Mouse (Mus musculus) heart, embryonic 14.5 days (tissue): ENCODE results near the gene Prkca. TPM values are rescaled to one million over a fixed set of nuclear protein-coding genes. Genes with fewer than 3 reads are reported as not detected.

Source experiments
- ATAC-seq: fragments of 200-750 bp; cut with Nextera tagmentation; 2 replicates; pipeline ENCODE4 v1.8.0; 2017; ENCODE audit warnings: low read depth, moderate TSS enrichment; ENCODE audit not compliant: insufficient number of reproducible peaks, insufficient read depth, low FRiP score
- H3K27ac ChIP-seq, 2 experiments: fragments of 200-500 bp in 1 of 2; fragments of 300-500 bp in 1 of 2; sonication (generic) in 1 of 2; replicated peaks in 1 of 2; 2 replicates each; pipeline ENCODE4 v1.5.1; 2012 to 2014; ENCODE audit warnings: low read depth in 2 of 2, low read length in 2 of 2, control low read depth in 1 of 2, mild to moderate bottlenecking in 1 of 2, mixed read lengths in 1 of 2; ENCODE audit not compliant: control insufficient read depth in 1 of 2, insufficient read depth in 1 of 2
- H3K27me3 ChIP-seq: fragments of 300-500 bp; sonication (generic); 2 replicates; pipeline ENCODE4 v1.6.1; 2014; ENCODE audit warnings: mild to moderate bottlenecking, low read length, control low read depth; ENCODE audit not compliant: control insufficient read depth, insufficient read depth
- H3K36me3 ChIP-seq: fragments of 300-500 bp; sonication (generic); 2 replicates; pipeline ENCODE4 v1.6.1; 2014; ENCODE audit warnings: mild to moderate bottlenecking, control low read depth, low read length, mixed read lengths; ENCODE audit not compliant: control insufficient read depth, insufficient read depth
- H3K4me1 ChIP-seq, 2 experiments: fragments of 200-500 bp in 1 of 2; fragments of 300-500 bp in 1 of 2; sonication (generic) in 1 of 2; 2 replicates each; pipeline ENCODE4 v1.6.1; 2012 to 2014; ENCODE audit warnings: low read length in 2 of 2, control low read depth in 1 of 2, mixed read lengths in 1 of 2; ENCODE audit not compliant: control insufficient read depth in 2 of 2, insufficient read depth in 2 of 2
- H3K4me2 ChIP-seq: fragments of 300-500 bp; sonication (generic); 2 replicates; pipeline ENCODE4 v1.6.1; 2014; ENCODE audit warnings: mild to moderate bottlenecking, low read length
- H3K4me3 ChIP-seq, 2 experiments: fragments of 200-500 bp in 1 of 2; fragments of 300-500 bp in 1 of 2; sonication (generic) in 1 of 2; 2 replicates each; pipeline ENCODE4 v1.5.1; 2012 to 2014; ENCODE audit warnings: low read length in 2 of 2, mild to moderate bottlenecking in 2 of 2, control low read depth in 1 of 2, low read depth in 1 of 2, moderate library complexity in 1 of 2; ENCODE audit not compliant: control insufficient read depth in 1 of 2, insufficient read depth in 1 of 2
- H3K9ac ChIP-seq: fragments of 300-500 bp; sonication (generic); 2 replicates; pipeline ENCODE4 v1.6.1; 2014; ENCODE audit warnings: mild to moderate bottlenecking, low read length
- H3K9me3 ChIP-seq: fragments of 300-500 bp; sonication (generic); 2 replicates; pipeline ENCODE4 v1.6.1; 2016; ENCODE audit warnings: low read length, control low read depth; ENCODE audit not compliant: control insufficient read depth
- WGBS: fragments of 180-500 bp; shearing (Covaris S2); extraction: QIAGEN DNeasy Blood & Tissue Kit; methylation state at CpG from one replicate; pipeline ENCODE4 v1.1.7; 2014; 5-methylcytosine and 5-hydroxymethylcytosine counted together
- polyA plus RNA-seq: library from polyadenylated mRNA; unstranded; fragments of >200 nt; fragmentation: Nextera tagmentation; extraction: Ambion mirVana; gene quantifications from 2 replicates; pipeline ENCODE4 v1.2.1, GENCODE M21; 2014

Prkca gene
- polyA plus RNA-seq, 1 experiment from 2014 or later, result 21.4 TPM

DNA sequence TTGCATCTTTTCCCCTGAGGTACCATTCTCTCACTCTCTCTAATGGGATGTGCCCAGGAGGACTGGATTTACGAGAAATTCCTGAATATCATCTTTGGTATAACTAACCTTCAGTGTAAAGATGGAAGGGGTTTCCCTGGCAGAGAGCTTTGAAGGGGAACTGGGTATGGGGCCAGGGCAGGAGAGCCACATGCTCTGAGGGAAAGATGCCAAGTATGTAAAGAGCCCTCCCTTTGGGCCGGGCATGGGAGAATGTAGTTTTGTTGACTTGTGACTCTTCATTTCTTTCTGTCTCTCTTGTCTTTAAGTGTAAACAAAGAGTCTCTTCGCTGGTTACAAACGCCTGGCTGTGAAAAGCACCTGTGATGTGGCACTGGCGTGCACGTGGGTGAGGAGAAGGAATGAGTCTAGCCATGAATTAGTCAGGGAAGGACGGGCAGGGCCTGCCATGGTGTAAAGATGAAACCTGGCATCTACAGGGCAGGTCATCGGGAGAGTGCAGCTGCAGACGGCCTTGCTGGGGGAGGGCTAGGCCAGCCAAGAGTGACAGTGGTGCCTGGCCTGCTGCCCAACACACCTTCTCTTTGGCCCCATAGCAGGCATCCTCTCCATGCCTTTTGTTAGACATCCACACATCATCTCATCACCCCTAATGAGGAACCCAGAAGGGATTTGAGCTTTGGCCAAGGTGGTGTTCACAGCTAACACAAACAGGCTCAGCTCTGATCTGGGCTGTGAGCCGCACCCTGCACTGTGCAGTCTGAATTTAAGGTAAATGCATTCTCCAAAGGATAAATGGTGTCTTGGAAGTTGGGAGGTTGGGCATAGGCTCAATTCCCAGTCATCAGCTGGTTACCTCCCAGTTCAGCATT is 388.3 kb downstream of the Prkca start:
- Histone ChIP-seq H3K9me3 (peaks cover 7% of the 10 kb centered on the region; the same call in 1 of the 2 replicates), H3K36me3 (peaks cover 46% of the 10 kb centered on the region), H3K27ac (no peak overlapping the region), H3K4me3 (no peak overlapping the region), H3K27me3 (no peaks in the 10 kb centered on the region), H3K4me1 (peaks cover 6 to 9% of the 10 kb centered on the region in 2 experiments; a peak in 3 of 4 replicates), H3K4me2 (no peak overlapping the region), H3K9ac (no peak overlapping the region)
- ATAC-seq, result no peak
- WGBS, result 81% methylated on average over 10 of the region's 10 CpGs

DNA sequence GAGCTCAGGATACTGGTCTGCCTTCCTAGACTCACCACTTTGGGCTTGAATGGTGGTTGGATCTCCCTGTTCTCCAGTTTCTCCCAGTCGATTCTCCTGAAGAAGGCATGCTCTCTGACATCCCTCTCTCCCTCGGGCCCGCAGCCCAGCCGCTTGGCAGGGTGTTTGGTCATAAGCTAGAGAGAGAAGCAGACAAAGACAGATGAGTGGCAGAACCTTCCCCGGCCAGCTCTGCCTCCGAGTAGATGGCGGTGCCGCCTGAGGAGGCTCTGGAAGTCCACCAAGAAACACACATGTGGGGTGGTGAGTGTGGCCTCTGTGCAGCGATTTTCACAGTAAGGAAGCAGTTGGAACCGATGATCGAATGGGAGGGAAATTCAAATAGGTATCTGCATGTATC is 392.3 kb downstream of the Prkca start:
- Histone ChIP-seq H3K27ac (no peak overlapping the region), H3K9me3 (no peaks in the 10 kb centered on the region), H3K36me3 (peaks cover 54% of the 10 kb centered on the region), H3K4me2 (no peak overlapping the region), H3K9ac (no peak overlapping the region), H3K4me1 (peaks cover 6 to 14% of the 10 kb centered on the region in 2 experiments; a peak in 3 of 4 replicates), H3K4me3 (no peak overlapping the region), H3K27me3 (no peaks in the 10 kb centered on the region)
- no peak for ATAC-seq
- 88% methylated on average over 11 of the region's 11 CpGs for WGBS

DNA sequence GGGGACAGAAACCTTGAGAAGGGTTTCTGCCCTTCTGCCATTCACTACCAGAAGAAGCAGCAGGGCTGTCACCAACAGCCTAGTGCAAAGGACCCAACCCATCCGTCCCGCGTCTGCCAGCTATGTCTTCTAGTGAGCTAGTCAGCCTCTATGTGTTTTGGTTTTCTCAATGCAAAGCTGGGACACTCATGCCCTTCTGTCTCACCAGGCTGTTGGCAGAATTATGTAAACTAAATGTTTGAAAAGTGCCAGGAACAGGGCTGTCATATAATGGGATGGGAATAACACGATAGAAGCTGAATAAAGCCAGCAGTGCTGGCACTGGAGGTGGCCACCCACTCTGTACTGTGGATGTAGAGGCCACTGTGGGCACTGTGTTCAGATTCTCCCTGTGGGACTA is 393.1 kb downstream of the Prkca start:
- WGBS, result 96% methylated on average over 4 of the region's 4 CpGs
- Histone ChIP-seq H3K27ac (no peak overlapping the region), H3K9ac (no peak overlapping the region), H3K9me3 (no peaks in the 10 kb centered on the region), H3K4me1 (peaks cover 6 to 14% of the 10 kb centered on the region in 2 experiments; a peak in 3 of 4 replicates), H3K27me3 (no peaks in the 10 kb centered on the region), H3K4me2 (no peak overlapping the region), H3K4me3 (no peak overlapping the region), H3K36me3 (peaks cover 62% of the 10 kb centered on the region)
- ATAC-seq, result no peak

DNA sequence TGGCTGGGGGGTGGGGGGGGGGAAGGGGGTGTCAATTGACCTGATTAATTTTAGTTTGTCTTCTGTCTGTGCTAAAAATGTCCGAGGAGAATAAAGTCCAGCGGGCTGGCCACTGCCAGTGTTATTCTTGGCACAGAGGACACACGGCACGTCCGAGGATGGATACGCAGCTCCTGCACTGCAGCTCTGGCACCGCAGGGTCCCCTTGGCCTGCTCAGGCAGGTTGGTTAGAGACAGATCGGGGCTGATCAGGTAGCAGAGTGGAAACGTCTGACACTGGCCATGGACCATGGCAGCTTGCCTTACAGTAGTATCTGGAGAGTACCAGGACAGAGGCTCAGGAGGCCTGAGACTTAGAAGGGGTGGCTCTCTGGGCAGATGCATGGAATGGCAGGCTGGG is 393.5 kb downstream of the Prkca start:
- H3K27me3 ChIP-seq, result no peaks in the 10 kb centered on the region
- H3K9me3 ChIP-seq, result no peaks in the 10 kb centered on the region
- ATAC-seq, result no peak
- WGBS, result 35% methylated on average over 9 of the region's 9 CpGs
- H3K9ac ChIP-seq, result no peak overlapping the region
- H3K4me3 ChIP-seq, result no peak overlapping the region
- no peak overlapping the region for H3K4me2 ChIP-seq
- peaks cover 66% of the 10 kb centered on the region for H3K36me3 ChIP-seq
- H3K27ac ChIP-seq, result no peak overlapping the region
- H3K4me1 ChIP-seq, result peaks cover 6 to 14% of the 10 kb centered on the region in 2 experiments; a peak in 3 of 4 replicates

DNA sequence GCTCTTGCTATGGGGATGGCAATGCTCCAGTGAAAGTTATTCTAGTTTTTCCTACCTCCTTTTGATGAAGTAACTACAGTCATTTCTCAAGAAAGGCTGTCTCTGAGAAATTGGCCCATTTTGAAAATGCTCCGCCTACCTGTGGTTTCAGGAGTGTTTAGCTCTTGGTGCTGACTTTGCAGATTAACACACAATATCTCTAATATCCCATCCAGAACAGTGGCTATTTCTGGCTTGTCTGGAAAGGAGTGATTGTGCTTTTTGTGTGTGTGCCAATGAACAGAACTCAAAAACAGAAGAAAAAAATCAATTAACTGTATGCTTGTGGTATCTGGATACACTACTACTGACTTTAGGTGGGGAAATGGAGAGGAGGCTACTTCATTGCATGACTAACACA is 395.8 kb downstream of the Prkca start:
- Histone ChIP-seq H3K4me1 (peaks cover 5 to 14% of the 10 kb centered on the region in 2 experiments; a peak in 3 of 4 replicates), H3K9ac (no peak overlapping the region), H3K36me3 (peaks cover 69% of the 10 kb centered on the region), H3K27ac (no peak overlapping the region), H3K4me2 (no peak overlapping the region), H3K27me3 (no peaks in the 10 kb centered on the region), H3K9me3 (peaks cover 8% of the 10 kb centered on the region), H3K4me3 (no peak overlapping the region)
- WGBS, result 100% methylated on average over 1 of the region's 1 CpGs
- ATAC-seq, result no peak

DNA sequence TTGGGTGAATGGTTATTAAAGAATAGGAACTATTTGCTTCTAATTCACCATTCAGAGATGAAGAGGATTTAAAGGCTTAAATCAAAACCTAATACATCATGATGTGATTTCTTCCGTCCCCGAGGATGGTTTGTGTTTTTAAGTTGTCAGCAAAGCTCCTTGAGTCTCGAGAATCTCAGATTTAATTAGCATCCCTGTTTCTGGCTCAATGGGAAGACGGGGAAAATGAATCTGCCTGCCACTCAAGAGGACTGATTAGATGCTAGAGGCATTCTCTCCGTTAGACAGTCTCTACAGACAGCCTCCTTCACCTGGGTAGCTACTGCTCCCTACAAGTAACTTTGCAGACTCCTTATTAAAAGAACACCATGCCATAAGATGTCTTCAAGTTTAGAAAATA is 396.9 kb downstream of the Prkca start:
- peaks cover 71% of the 10 kb centered on the region for H3K36me3 ChIP-seq
- H3K27me3 ChIP-seq, result no peaks in the 10 kb centered on the region
- no peak overlapping the region for H3K27ac ChIP-seq
- no peak overlapping the region for H3K4me3 ChIP-seq
- peaks cover 9% of the 10 kb centered on the region for H3K9me3 ChIP-seq
- H3K4me1 ChIP-seq, result peaks cover 0 to 7% of the 10 kb centered on the region in 2 experiments; a peak in 2 of 4 replicates
- no peak for ATAC-seq
- WGBS, result 74% methylated on average over 5 of the region's 5 CpGs
- H3K9ac ChIP-seq, result no peak overlapping the region
- no peak overlapping the region for H3K4me2 ChIP-seq

DNA sequence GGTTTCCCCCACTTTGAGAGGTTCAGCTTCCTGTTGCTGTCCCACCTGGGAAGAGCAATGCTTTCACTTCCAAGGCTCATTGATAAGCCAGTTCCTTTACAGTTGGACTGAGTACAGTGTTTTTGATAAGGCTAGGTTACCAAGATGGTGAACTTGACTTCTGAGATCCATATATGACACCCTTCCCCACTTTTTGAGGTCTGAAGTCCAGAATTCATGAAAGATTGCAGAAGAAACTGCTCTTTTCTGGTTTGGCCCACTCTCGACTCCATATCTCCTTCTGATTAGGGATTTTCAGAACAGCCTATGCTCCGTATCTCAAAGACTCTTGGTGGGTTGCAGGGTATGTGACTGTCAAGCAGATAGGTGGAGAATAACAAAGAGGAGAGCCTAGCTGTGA is 406.8 kb downstream of the Prkca start:
- no peak for ATAC-seq
- Histone ChIP-seq H3K4me1 (no peaks in the 10 kb centered on the region), H3K4me2 (no peak overlapping the region), H3K9me3 (peaks cover 31% of the 10 kb centered on the region), H3K9ac (no peak overlapping the region), H3K27ac (no peak overlapping the region), H3K4me3 (no peak overlapping the region), H3K36me3 (peaks cover 39% of the 10 kb centered on the region), H3K27me3 (no peaks in the 10 kb centered on the region)
- WGBS, result 78% methylated on average over 2 of the region's 2 CpGs
